Mouse (Mus musculus): ENCODE measurements at regions not wholly inside any gene's neighbourhood (a gene's known extent, or its start where the extent isn't known, plus 50 kb on each side); places are given as distances from the start of the nearest gene placed in this dataset.

DNA sequence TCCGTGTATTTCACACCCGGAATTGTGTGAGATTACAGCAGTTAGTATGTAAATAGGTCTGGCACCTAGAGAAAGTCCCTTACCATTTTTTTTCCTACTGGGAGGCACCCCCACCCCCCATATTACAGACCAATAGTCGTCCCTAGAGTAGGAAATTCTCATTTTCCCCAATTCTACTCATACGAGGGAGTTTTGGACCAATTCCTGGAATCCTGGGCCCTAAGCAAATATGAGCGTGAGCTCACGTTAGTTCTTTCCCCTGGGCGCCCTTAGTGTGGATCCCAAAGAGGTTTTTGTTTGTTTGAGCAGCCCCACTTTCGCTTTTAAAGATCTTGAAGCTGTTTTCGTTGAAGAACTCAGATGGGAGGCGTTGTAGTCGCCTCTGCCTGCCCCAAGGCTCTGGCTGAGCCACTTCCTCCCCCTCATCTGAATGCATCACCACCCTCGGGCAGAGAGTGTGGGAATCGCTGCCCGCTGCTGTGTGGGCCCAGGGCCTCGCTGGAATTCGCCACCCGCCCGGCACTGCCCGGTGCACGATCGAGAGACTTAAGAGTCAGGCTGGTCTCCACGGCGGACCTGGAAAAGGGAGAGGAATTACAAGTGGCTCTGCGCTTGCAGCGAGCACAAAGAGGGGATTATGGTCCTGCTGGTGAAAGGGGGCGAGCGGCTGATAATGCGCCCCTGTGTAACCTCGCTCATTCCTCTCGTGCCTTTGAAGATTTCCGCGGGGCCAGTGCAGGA is 80.6 kb upstream of the Akt3 start:
- H3K4me3 ChIP-seq (ENCODE audit: control insufficient read depth in 1 of 2, insufficient read depth in 1 of 2, low read depth in 2 of 2, low read length in 2 of 2), result peak overlapping the region; percentile 50 to 51
- TF ChIP-seq TCF12 (IDR thresholded peaks at IDR 0.05; ENCODE audit: low read depth, low read length) (no peak), KAT2A (conservative IDR thresholded peaks at IDR 0.05; ENCODE audit: low read depth, low read length) (no peak), MAX (IDR thresholded peaks at IDR 0.05; ENCODE audit: low read length) (no peak), ZMIZ1 (IDR thresholded peaks at IDR 0.05; ENCODE audit: low read depth, low read length) (no peak), USF1 (IDR thresholded peaks at IDR 0.05; ENCODE audit: low read depth, low read length) (no peak), MAZ (IDR thresholded peaks at IDR 0.05; ENCODE audit: low read depth, low read length) (no peak), GATA1 (IDR thresholded peaks at IDR 0.05; ENCODE audit: low read depth, low read length) (no peak), CHD1 (IDR thresholded peaks at IDR 0.05; ENCODE audit: low read depth, low read length) (no peak), EP300 (IDR thresholded peaks at IDR 0.05; ENCODE audit: low read depth in 1 of 2, low read length in 2 of 2) (no peak), UBTF (IDR thresholded peaks at IDR 0.05; ENCODE audit: borderline replicate concordance, insufficient read depth, low read depth, low read length) (no peak), NRF1 (IDR thresholded peaks at IDR 0.05; ENCODE audit: insufficient read depth, low read depth, low read length, poor library complexity, severe bottlenecking) (no peak), POLR2A (IDR thresholded peaks at IDR 0.05; ENCODE audit: control insufficient read depth in 1 of 2, insufficient read depth in 1 of 2, low read depth in 1 of 2, low read length in 2 of 2, poor library complexity in 1 of 2) (no peak), MXI1 (IDR thresholded peaks at IDR 0.05; ENCODE audit: low read depth, low read length) (no peak), RCOR1 (IDR thresholded peaks at IDR 0.05; ENCODE audit: low read depth, low read length) (no peak), HCFC1 (IDR thresholded peaks at IDR 0.05; ENCODE audit: low read depth, low read length) (no peak), GABPA (IDR thresholded peaks at IDR 0.05; ENCODE audit: low read depth, low read length) (no peak)
- peak; percentile 21 for DNase-seq (ENCODE audit: low read depth, low spot score)

DNA sequence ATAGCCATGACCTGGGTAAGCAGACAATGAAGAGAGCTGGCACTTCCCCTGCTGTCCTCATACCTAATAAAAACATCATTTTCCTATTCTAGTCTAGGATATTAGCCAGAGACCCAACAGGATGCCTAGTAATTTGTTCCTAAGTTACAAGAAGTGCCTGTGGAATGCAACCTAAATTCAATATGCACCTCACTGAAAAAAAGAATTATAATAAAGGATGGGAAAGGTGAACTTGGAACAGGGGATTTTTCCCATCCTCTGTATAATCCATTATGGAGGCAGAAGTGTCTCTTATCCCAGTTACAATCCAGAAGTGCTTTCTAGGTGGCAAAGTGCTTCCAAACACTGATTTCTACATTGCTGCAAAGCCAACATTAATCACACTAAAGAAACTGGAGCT is 79.8 kb upstream of the Akt3 start:
- TF ChIP-seq MYC (IDR thresholded peaks at IDR 0.05; ENCODE audit: low read depth, low read length) (no peak), GABPA (IDR thresholded peaks at IDR 0.05; ENCODE audit: low read depth, low read length) (no peak)
- Histone ChIP-seq H3K27ac (ENCODE audit: control insufficient read depth, low read depth, low read length) (no peak overlapping the region), H3K79me2 (ENCODE audit: control insufficient read depth, insufficient read depth, low read length, poor library complexity) (no peaks in the 10 kb centered on the region), H3K9me3 (replicated peaks; ENCODE audit: insufficient read depth, low read length) (no peaks in the 10 kb centered on the region), H3K27me3 (ENCODE audit: control insufficient read depth in 1 of 2, insufficient read depth in 2 of 2, low read length in 2 of 2) (no peaks in the 10 kb centered on the region), H3K36me3 (ENCODE audit: control insufficient read depth in 1 of 2, insufficient read depth in 2 of 2, low read length in 2 of 2) (no peaks in the 10 kb centered on the region), H3K9ac (ENCODE audit: control insufficient read depth, low read depth, low read length, poor library complexity, severe bottlenecking) (no peak overlapping the region), H3K4me3 (ENCODE audit: control insufficient read depth in 1 of 2, insufficient read depth in 1 of 2, low read depth in 2 of 2, low read length in 2 of 2) (no peak overlapping the region), H3K4me1 (ENCODE audit: control insufficient read depth in 1 of 2, insufficient read depth in 2 of 2, low read length in 2 of 2) (no peaks in the 10 kb centered on the region)
- no peak for DNase-seq (ENCODE audit: low read depth, low spot score)

More for the DNA sequence above, 80.6 kb upstream of the Akt3 start:
- Histone ChIP-seq H3K27me3 (ENCODE audit: control insufficient read depth in 1 of 2, insufficient read depth in 2 of 2, low read length in 2 of 2) (no peaks in the 10 kb centered on the region), H3K9me3 (replicated peaks; ENCODE audit: insufficient read depth, low read length) (no peaks in the 10 kb centered on the region), H3K9ac (ENCODE audit: control insufficient read depth, low read depth, low read length, poor library complexity, severe bottlenecking) (peak overlapping the region; percentile 30; the same call in 1 of the 2 replicates), H3K4me1 (ENCODE audit: control insufficient read depth in 1 of 2, insufficient read depth in 2 of 2, low read length in 2 of 2) (0 out of 4 replicates have a peak, but pooled peaks cover 0 to 5% of the 10 kb centered on the region in 2 experiments), H3K36me3 (ENCODE audit: control insufficient read depth in 1 of 2, insufficient read depth in 2 of 2, low read length in 2 of 2) (peaks cover 0 to 2% of the 10 kb centered on the region in 2 experiments; a peak in 1 of 4 replicates), H3K27ac (ENCODE audit: control insufficient read depth, low read depth, low read length) (no peak overlapping the region), H3K79me2 (ENCODE audit: control insufficient read depth, insufficient read depth, low read length, poor library complexity) (no peaks in the 10 kb centered on the region)

All from MEL (cell line).